Mouse (Mus musculus) neural tube, embryonic 12.5 days (tissue): ENCODE measurements at regions not wholly inside any gene's neighbourhood (a gene's known extent, or its start where the extent isn't known, plus 50 kb on each side); places are given as distances from the start of the nearest gene placed in this dataset.

Experiments
- ATAC-seq: fragments of 200-750 bp; cut with Nextera tagmentation; 2 replicates; pipeline ENCODE4 v1.8.0; 2017; ENCODE audit warnings: low read depth, mild to moderate bottlenecking, moderate TSS enrichment, moderate library complexity; ENCODE audit not compliant: low FRiP score
- H3K27ac ChIP-seq: fragments of 300-500 bp; sonication (generic); 2 replicates; pipeline ENCODE4 v1.5.1; 2016
- H3K27me3 ChIP-seq: fragments of 300-500 bp; sonication (generic); replicated peaks from 2 replicates; pipeline ENCODE4 v1.6.1; 2016; ENCODE audit warnings: mild to moderate bottlenecking
- H3K36me3 ChIP-seq: fragments of 300-500 bp; sonication (generic); 2 replicates; pipeline ENCODE4 v1.6.1; 2016; ENCODE audit warnings: mild to moderate bottlenecking
- H3K4me1 ChIP-seq: fragments of 300-500 bp; sonication (generic); 2 replicates; pipeline ENCODE4 v1.6.1; 2016
- H3K4me2 ChIP-seq: fragments of 300-500 bp; sonication (generic); replicated peaks from 2 replicates; pipeline ENCODE4 v1.6.1; 2016; ENCODE audit warnings: mild to moderate bottlenecking
- H3K4me3 ChIP-seq: fragments of 300-500 bp; sonication (generic); 2 replicates; pipeline ENCODE4 v1.5.1; 2016
- H3K9ac ChIP-seq: fragments of 300-500 bp; sonication (generic); 2 replicates; pipeline ENCODE4 v1.6.1; 2016; ENCODE audit warnings: mild to moderate bottlenecking
- H3K9me3 ChIP-seq: fragments of 300-500 bp; sonication (generic); 2 replicates; pipeline ENCODE4 v1.6.1; 2016; ENCODE audit warnings: mild to moderate bottlenecking
- WGBS: fragments of 180-500 bp; shearing (Covaris S2); methylation state at CpG from one replicate; pipeline ENCODE4 v1.1.7; 2016; 5-methylcytosine and 5-hydroxymethylcytosine counted together

GRCm38 (mm10) chr13:60270526-60270925 lies 93.4 kb upstream of the Gas1 start:
- H3K4me1 ChIP-seq = peaks cover 13% of the 10 kb centered on the region; the same call in 1 of the 2 replicates
- no peak overlapping the region for H3K4me2 ChIP-seq
- no peaks in the 10 kb centered on the region for H3K27me3 ChIP-seq
- H3K4me3 ChIP-seq = no peak overlapping the region
- H3K36me3 ChIP-seq = no peaks in the 10 kb centered on the region
- no peak for ATAC-seq
- H3K9ac ChIP-seq = no peak overlapping the region
- H3K9me3 ChIP-seq = 0 out of 2 replicates have a peak, but pooled peaks cover 6% of the 10 kb centered on the region
- whole genome bisulfite sequencing = 88% methylated on average over 5 of the region's 5 CpGs
- H3K27ac ChIP-seq = no peak overlapping the region

DNA sequence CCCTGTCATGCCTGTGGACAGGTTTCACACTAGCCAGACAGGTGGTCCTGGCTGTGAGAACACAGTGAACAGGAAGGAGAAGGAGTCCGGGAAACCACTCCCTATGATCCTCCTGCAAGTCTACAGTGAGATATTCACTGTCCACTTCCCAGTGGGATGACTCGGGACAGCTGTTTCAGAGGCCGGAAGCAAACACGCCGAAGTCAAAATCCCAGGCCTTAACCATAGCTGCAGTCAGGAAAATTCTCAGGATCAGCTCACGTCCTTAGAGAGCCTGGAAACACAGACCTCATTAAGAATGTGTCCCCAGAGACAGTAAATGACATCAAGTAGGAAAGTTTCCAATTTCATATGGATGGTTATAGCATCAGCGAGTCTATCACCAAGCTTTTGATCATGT lies 96.2 kb upstream of the Gas1 start:
- no peaks in the 10 kb centered on the region for H3K4me1 ChIP-seq
- H3K36me3 ChIP-seq = no peaks in the 10 kb centered on the region
- 85% methylated on average over 7 of the region's 7 CpGs for WGBS
- ATAC-seq = no peak
- H3K27ac ChIP-seq = no peak overlapping the region
- H3K4me2 ChIP-seq = no peak overlapping the region
- 0 out of 2 replicates have a peak, but pooled peaks cover 6% of the 10 kb centered on the region for H3K9me3 ChIP-seq
- no peaks in the 10 kb centered on the region for H3K27me3 ChIP-seq
- H3K4me3 ChIP-seq = no peak overlapping the region
- H3K9ac ChIP-seq = no peak overlapping the region

DNA sequence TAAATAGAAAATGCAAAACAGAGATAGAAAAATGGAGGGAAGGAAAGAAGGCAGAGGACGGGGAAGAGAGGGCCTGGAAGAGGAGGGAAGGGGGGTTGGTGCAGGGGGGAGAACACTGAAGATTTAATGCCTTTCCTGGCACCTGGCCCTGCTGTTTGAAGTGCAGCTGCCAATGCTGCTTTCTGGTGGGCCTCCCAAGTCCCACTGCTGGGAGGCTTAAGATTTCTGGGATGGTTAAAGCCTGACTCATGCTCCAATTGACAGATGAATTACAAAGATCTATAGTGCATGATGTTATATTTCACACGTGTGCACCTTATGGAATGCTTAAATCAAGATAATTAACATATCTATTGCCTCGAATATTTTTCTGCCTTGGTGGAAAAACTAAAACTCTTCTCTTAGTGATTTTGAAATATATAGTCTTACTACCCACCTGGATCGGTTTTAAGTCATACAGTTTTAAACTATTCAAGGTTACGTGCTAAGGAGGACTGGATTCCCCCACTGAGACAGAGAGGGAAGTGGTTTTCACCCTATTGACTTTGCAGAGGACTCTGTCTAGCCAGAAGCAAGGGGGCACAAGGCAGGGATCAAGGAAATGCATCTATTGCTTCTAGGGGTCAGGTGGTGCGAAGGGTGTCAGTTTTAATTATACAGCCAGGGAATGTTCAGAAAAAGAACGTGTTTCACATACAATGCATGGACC lies 105.5 kb upstream of the Gas1 start:
- Histone ChIP-seq H3K36me3 (no peaks in the 10 kb centered on the region), H3K4me2 (no peak overlapping the region), H3K27ac (no peak overlapping the region), H3K27me3 (no peaks in the 10 kb centered on the region), H3K9ac (no peak overlapping the region), H3K4me1 (no peaks in the 10 kb centered on the region), H3K9me3 (no peaks in the 10 kb centered on the region), H3K4me3 (no peak overlapping the region)
- WGBS = 58% methylated on average over 7 of the region's 7 CpGs
- ATAC-seq = no peak

GRCm38 (mm10) chr13:60286525-60287224 lies 109.5 kb upstream of the Gas1 start:
- no peak overlapping the region for H3K4me2 ChIP-seq
- H3K4me3 ChIP-seq = no peak overlapping the region
- 75% methylated on average over 11 of the region's 11 CpGs for WGBS
- no peaks in the 10 kb centered on the region for H3K36me3 ChIP-seq
- H3K27ac ChIP-seq = no peak overlapping the region
- no peaks in the 10 kb centered on the region for H3K9me3 ChIP-seq
- no peaks in the 10 kb centered on the region for H3K4me1 ChIP-seq
- no peaks in the 10 kb centered on the region for H3K27me3 ChIP-seq
- H3K9ac ChIP-seq = no peak overlapping the region
- no peak for ATAC-seq

DNA sequence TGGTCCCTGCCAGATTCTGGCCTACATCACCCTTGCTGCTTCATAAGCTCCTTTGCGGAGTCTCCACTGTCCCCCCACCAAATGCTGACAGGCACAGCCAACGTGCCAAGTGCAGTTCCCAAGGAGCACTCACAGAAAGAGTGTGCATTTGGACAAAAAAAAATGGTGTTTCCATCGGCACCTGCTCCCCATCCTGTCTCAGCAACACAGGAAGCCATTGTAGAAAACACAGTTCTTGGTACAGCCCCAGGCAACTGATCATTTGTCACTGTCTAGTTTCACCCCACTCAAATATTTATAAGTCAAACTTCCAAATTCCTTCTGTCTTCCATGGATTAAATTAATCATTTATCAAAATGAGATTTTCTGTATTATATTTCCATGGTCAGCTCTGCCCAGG lies 112.5 kb upstream of the Gas1 start:
- no peaks in the 10 kb centered on the region for H3K36me3 ChIP-seq
- no peak overlapping the region for H3K9ac ChIP-seq
- no peaks in the 10 kb centered on the region for H3K27me3 ChIP-seq
- ATAC-seq = no peak
- no peak overlapping the region for H3K27ac ChIP-seq
- WGBS = 45% methylated on average over 3 of the region's 3 CpGs
- H3K4me1 ChIP-seq = no peaks in the 10 kb centered on the region
- no peak overlapping the region for H3K4me3 ChIP-seq
- no peak overlapping the region for H3K4me2 ChIP-seq
- no peaks in the 10 kb centered on the region for H3K9me3 ChIP-seq

- Histone ChIP-seq H3K36me3 (no peaks in the 10 kb centered on the region), H3K9ac (no peak overlapping the region), H3K4me3 (no peak overlapping the region), H3K27ac (no peak overlapping the region), H3K27me3 (no peaks in the 10 kb centered on the region), H3K9me3 (no peaks in the 10 kb centered on the region), H3K4me1 (no peaks in the 10 kb centered on the region), H3K4me2 (no peak overlapping the region)
- WGBS = 81% methylated on average over 4 of the region's 4 CpGs
- ATAC-seq = no peak
Measured at GRCm38 (mm10) chr13:60290820-60291219, 113.7 kb upstream of the Gas1 start.

GRCm38 (mm10) chr13:60291344-60291743 lies 114.2 kb upstream of the Gas1 start:
- Histone ChIP-seq H3K27me3 (no peaks in the 10 kb centered on the region), H3K36me3 (no peaks in the 10 kb centered on the region), H3K9ac (no peak overlapping the region), H3K27ac (no peak overlapping the region), H3K4me1 (no peaks in the 10 kb centered on the region), H3K4me3 (no peak overlapping the region), H3K4me2 (no peak overlapping the region), H3K9me3 (no peaks in the 10 kb centered on the region)
- ATAC-seq = no peak
- WGBS = 93% methylated on average over 3 of the region's 3 CpGs

GRCm38 (mm10) chr13:60296201-60296895 lies 119.2 kb upstream of the Gas1 start:
- Histone ChIP-seq H3K36me3 (no peaks in the 10 kb centered on the region), H3K4me2 (no peak overlapping the region), H3K4me1 (no peaks in the 10 kb centered on the region), H3K9me3 (no peaks in the 10 kb centered on the region), H3K27ac (no peak overlapping the region), H3K4me3 (no peak overlapping the region), H3K27me3 (no peaks in the 10 kb centered on the region), H3K9ac (no peak overlapping the region)
- 72% methylated on average over 13 of the region's 13 CpGs for WGBS
- ATAC-seq = no peak

DNA sequence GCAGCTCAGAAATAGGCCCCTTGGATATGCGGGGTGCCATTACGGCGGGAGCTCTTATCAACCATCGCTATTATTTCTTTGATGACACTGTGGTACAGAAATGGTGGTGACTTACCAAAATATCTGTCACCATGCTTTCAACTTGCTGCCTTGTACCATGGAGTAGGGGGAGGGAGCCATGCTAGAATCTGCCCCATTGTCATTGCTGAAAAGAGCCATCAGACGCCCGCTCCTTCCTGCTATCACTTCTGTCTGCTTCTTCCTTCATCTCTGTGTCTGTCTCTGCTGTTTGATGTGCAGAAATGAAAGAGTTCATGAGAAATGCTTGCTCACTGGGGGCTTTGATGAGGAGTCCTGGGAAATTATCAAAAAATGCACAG lies 119.7 kb upstream of the Gas1 start:
- H3K4me2 ChIP-seq = no peak overlapping the region
- ATAC-seq = no peak
- no peaks in the 10 kb centered on the region for H3K9me3 ChIP-seq
- H3K4me3 ChIP-seq = no peak overlapping the region
- H3K27me3 ChIP-seq = no peaks in the 10 kb centered on the region
- H3K36me3 ChIP-seq = no peaks in the 10 kb centered on the region
- H3K27ac ChIP-seq = no peak overlapping the region
- no peak overlapping the region for H3K9ac ChIP-seq
- 89% methylated on average over 6 of the region's 6 CpGs for WGBS
- no peaks in the 10 kb centered on the region for H3K4me1 ChIP-seq

- no peak overlapping the region for H3K27ac ChIP-seq
- no peak for ATAC-seq
- 74% methylated on average over 2 of the region's 2 CpGs for WGBS
- no peaks in the 10 kb centered on the region for H3K36me3 ChIP-seq
- no peaks in the 10 kb centered on the region for H3K27me3 ChIP-seq
- H3K4me1 ChIP-seq = no peaks in the 10 kb centered on the region
- no peak overlapping the region for H3K4me2 ChIP-seq
- H3K4me3 ChIP-seq = no peak overlapping the region
- no peaks in the 10 kb centered on the region for H3K9me3 ChIP-seq
- H3K9ac ChIP-seq = no peak overlapping the region
Measured at GRCm38 (mm10) chr13:60298575-60298974, 121.4 kb upstream of the Gas1 start.

GRCm38 (mm10) chr13:60299076-60299475 lies 121.9 kb upstream of the Gas1 start:
- ATAC-seq = no peak
- no peaks in the 10 kb centered on the region for H3K4me1 ChIP-seq
- no peaks in the 10 kb centered on the region for H3K27me3 ChIP-seq
- no peak overlapping the region for H3K9ac ChIP-seq
- no peaks in the 10 kb centered on the region for H3K36me3 ChIP-seq
- no peak overlapping the region for H3K27ac ChIP-seq
- WGBS = 69% methylated on average over 5 of the region's 5 CpGs
- H3K9me3 ChIP-seq = no peaks in the 10 kb centered on the region
- H3K4me2 ChIP-seq = no peak overlapping the region
- no peak overlapping the region for H3K4me3 ChIP-seq

- no peak for ATAC-seq
- Histone ChIP-seq H3K4me3 (no peak overlapping the region), H3K4me1 (peaks cover 8% of the 10 kb centered on the region), H3K36me3 (no peaks in the 10 kb centered on the region), H3K27me3 (no peaks in the 10 kb centered on the region), H3K27ac (no peak overlapping the region), H3K9ac (no peak overlapping the region), H3K4me2 (no peak overlapping the region), H3K9me3 (no peaks in the 10 kb centered on the region)
- 93% methylated on average over 9 of the region's 9 CpGs for WGBS
Measured at GRCm38 (mm10) chr13:60303561-60303960, 126.4 kb upstream of the Gas1 start.
